Mouse (Mus musculus) kidney, postnatal 0 days (tissue): ENCODE measurements around the gene Ankrd42. TPM values are rescaled to one million over a fixed set of nuclear protein-coding genes. Genes with fewer than 3 reads are reported as not detected.

ENCODE experiments used
- ATAC-seq: fragments of 200-750 bp; cut with Nextera tagmentation; replicated peaks from 2 replicates; pipeline ENCODE4 v1.8.0; 2017; ENCODE audit warnings: low read depth, moderate number of reproducible peaks, moderate TSS enrichment, moderate library complexity; ENCODE audit not compliant: low FRiP score
- DNase-seq: peaks from one replicate; pipeline ENCODE4 v3.0.0-alpha.2; 2016; ENCODE audit warnings: low spot score
- H3K27ac ChIP-seq: fragments of 300-500 bp; sonication (generic); 2 replicates; pipeline ENCODE4 v1.5.1; 2014; ENCODE audit warnings: mild to moderate bottlenecking
- H3K27me3 ChIP-seq: fragments of 300-500 bp; sonication (generic); 2 replicates; pipeline ENCODE4 v1.6.1; 2014; ENCODE audit warnings: low read length, mixed read lengths; ENCODE audit not compliant: insufficient read depth
- H3K36me3 ChIP-seq: fragments of 300-500 bp; sonication (generic); 2 replicates; pipeline ENCODE4 v1.6.1; 2014; ENCODE audit warnings: low read length, mixed read lengths; ENCODE audit not compliant: insufficient read depth
- H3K4me1 ChIP-seq: fragments of 300-500 bp; sonication (generic); replicated peaks from 2 replicates; pipeline ENCODE4 v1.6.1; 2014; ENCODE audit warnings: antibody characterized with exemption, low read length, mixed read lengths; ENCODE audit not compliant: insufficient read depth
- H3K4me2 ChIP-seq: fragments of 300-500 bp; sonication (generic); 2 replicates; pipeline ENCODE4 v1.6.1; 2014; ENCODE audit warnings: mild to moderate bottlenecking, low read length, moderate library complexity, mixed read lengths
- H3K4me3 ChIP-seq: fragments of 300-500 bp; sonication (generic); replicated peaks from 2 replicates; pipeline ENCODE4 v1.5.1; 2014; ENCODE audit warnings: low read depth, low read length
- H3K9ac ChIP-seq: fragments of 300-500 bp; sonication (generic); 2 replicates; pipeline ENCODE4 v1.6.1; 2014; ENCODE audit warnings: low read depth, low read length
- H3K9me3 ChIP-seq: fragments of 300-500 bp; sonication (generic); replicated peaks from 2 replicates; pipeline ENCODE4 v1.6.1; 2016; ENCODE audit warnings: low read length, inconsistent platforms, mixed read lengths
- CTCF ChIP-seq: IDR thresholded peaks from 2 replicates; pipeline ENCODE4 v1.5.1; 2016; ENCODE audit warnings: antibody characterized with exemption, low read depth, mild to moderate bottlenecking, moderate library complexity
- WGBS: fragments of 180-500 bp; shearing (Covaris S2); extraction: QIAGEN DNeasy Blood & Tissue Kit; methylation state at CpG from one replicate; pipeline ENCODE4 v1.1.7; 2014; 5-methylcytosine and 5-hydroxymethylcytosine counted together
- polyA plus RNA-seq: library from polyadenylated mRNA; unstranded; fragments of >200 nt; fragmentation: Nextera tagmentation; extraction: Ambion mirVana; gene quantifications from 2 replicates; pipeline ENCODE4 v1.2.1, GENCODE M21; 2015

Ankrd42 gene
- polyA plus RNA-seq, 1 experiment from 2014 or later: 4.5 TPM

GRCm38 (mm10) chr7:92666274-92666820 lies 29.4 kb upstream of the Ankrd42 start:
- Histone ChIP-seq H3K27me3 (no peaks in the 10 kb centered on the region), H3K4me3 (no peak overlapping the region; the same call in 1 of the 2 replicates), H3K9ac (no peak overlapping the region), H3K4me2 (peak overlapping the region; percentile 74; the same call in 1 of the 2 replicates), H3K9me3 (no peaks in the 10 kb centered on the region), H3K4me1 (peaks cover 14% of the 10 kb centered on the region), H3K36me3 (peaks cover 6% of the 10 kb centered on the region; the same call in 1 of the 2 replicates), H3K27ac (no peak overlapping the region)
- ATAC-seq (no peak), DNase-seq (no peak)
- WGBS: 74% methylated on average over 7 of the region's 7 CpGs
- TF ChIP-seq CTCF: no peak

DNA sequence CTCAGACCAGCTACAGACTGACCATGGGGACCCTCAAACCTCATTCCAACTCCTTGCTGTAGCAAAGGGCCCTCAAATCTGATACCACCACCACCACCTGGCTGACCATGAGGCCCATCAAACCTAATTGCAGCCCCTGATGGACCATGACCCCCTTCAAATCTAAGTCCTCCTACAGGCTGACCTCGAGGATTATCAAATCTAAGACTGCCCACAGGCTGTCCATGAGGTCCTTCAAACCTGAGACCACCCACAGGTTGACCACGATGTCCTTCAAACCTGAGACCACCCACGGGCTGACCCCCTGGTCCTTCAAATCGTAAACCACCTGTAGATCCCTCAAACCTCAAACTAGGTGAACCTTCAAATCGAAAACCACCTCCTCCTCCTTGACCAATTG lies 21.1 kb upstream of the Ankrd42 start:
- H3K4me2 ChIP-seq: no peak overlapping the region
- no peak for TF ChIP-seq CTCF
- H3K4me3 ChIP-seq: no peak overlapping the region
- ATAC-seq (no peak), DNase-seq (no peak)
- no peak overlapping the region for H3K27ac ChIP-seq
- no peak overlapping the region for H3K9ac ChIP-seq
- no peaks in the 10 kb centered on the region for H3K4me1 ChIP-seq
- peaks cover 42% of the 10 kb centered on the region for H3K36me3 ChIP-seq
- 97% methylated on average over 5 of the region's 5 CpGs for WGBS
- H3K9me3 ChIP-seq: no peaks in the 10 kb centered on the region
- H3K27me3 ChIP-seq: no peaks in the 10 kb centered on the region

GRCm38 (mm10) chr7:92656386-92656785 lies 19.4 kb upstream of the Ankrd42 start:
- Histone ChIP-seq H3K36me3 (peaks cover 36% of the 10 kb centered on the region), H3K4me3 (no peak overlapping the region), H3K27ac (no peak overlapping the region), H3K9ac (no peak overlapping the region), H3K27me3 (no peaks in the 10 kb centered on the region), H3K9me3 (no peaks in the 10 kb centered on the region), H3K4me1 (no peaks in the 10 kb centered on the region), H3K4me2 (no peak overlapping the region)
- DNase-seq (no peak), ATAC-seq (no peak)
- no peak for TF ChIP-seq CTCF
- 89% methylated on average over 2 of the region's 2 CpGs for WGBS

GRCm38 (mm10) chr7:92653329-92653728 lies 16.4 kb upstream of the Ankrd42 start:
- no peak for TF ChIP-seq CTCF
- H3K36me3 ChIP-seq: peaks cover 16% of the 10 kb centered on the region
- no peak overlapping the region for H3K9ac ChIP-seq
- H3K27me3 ChIP-seq: no peaks in the 10 kb centered on the region
- ATAC-seq (no peak), DNase-seq (no peak)
- H3K4me1 ChIP-seq: no peaks in the 10 kb centered on the region
- no peaks in the 10 kb centered on the region for H3K9me3 ChIP-seq
- no peak overlapping the region for H3K4me2 ChIP-seq
- H3K4me3 ChIP-seq: no peak overlapping the region
- no peak overlapping the region for H3K27ac ChIP-seq
- WGBS: 82% methylated on average over 1 of the region's 1 CpGs

- Histone ChIP-seq H3K27ac (no peak overlapping the region), H3K4me1 (no peaks in the 10 kb centered on the region), H3K27me3 (no peaks in the 10 kb centered on the region), H3K4me2 (no peak overlapping the region), H3K9me3 (no peaks in the 10 kb centered on the region), H3K9ac (no peak overlapping the region), H3K4me3 (no peak overlapping the region), H3K36me3 (peaks cover 25% of the 10 kb centered on the region)
- no peak for DNase-seq
- TF ChIP-seq CTCF: no peak
- ATAC-seq: no peak
- 83% methylated on average over 7 of the region's 7 CpGs for WGBS
Observed at GRCm38 (mm10) chr7:92647790-92648189, 10.8 kb upstream of the Ankrd42 start.

GRCm38 (mm10) chr7:92642358-92642757 lies 5.4 kb upstream of the Ankrd42 start:
- Histone ChIP-seq H3K27me3 (no peaks in the 10 kb centered on the region), H3K4me3 (no peak overlapping the region), H3K27ac (no peak overlapping the region), H3K4me2 (no peak overlapping the region), H3K4me1 (no peaks in the 10 kb centered on the region), H3K9ac (no peak overlapping the region), H3K36me3 (peaks cover 17% of the 10 kb centered on the region), H3K9me3 (no peaks in the 10 kb centered on the region)
- no peak for TF ChIP-seq CTCF
- no peak for ATAC-seq
- no peak for DNase-seq

DNA sequence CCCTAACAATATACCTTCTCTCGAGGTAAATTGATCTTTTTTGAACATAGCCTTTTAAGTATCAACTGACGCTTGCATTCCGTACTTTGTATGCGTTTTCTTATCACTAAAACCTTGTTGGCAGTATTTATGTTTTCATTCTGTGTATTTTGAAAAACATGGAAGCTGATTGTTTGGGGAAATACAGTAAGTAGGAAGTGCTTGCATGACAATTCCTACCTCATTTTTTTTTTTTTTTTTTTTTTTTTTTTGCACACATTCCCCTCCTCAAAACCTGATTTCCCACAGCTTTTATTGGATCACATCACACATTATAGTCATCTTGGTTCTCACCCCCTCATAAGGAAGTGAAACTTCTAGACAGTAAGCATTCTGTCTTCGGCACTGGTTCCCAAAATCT lies 1.1 kb upstream of the Ankrd42 start:
- WGBS: 88% methylated on average over 5 of the region's 5 CpGs
- no peaks in the 10 kb centered on the region for H3K27me3 ChIP-seq
- H3K36me3 ChIP-seq: no peaks in the 10 kb centered on the region
- DNase-seq (no peak), ATAC-seq (no peak)
- H3K4me3 ChIP-seq: peak overlapping the region; percentile 75; the same call in 1 of the 2 replicates
- TF ChIP-seq CTCF: no peak
- no peaks in the 10 kb centered on the region for H3K9me3 ChIP-seq
- 0 out of 2 replicates have a peak, but pooled peaks cover 3% of the 10 kb centered on the region for H3K4me1 ChIP-seq
- no peak overlapping the region for H3K27ac ChIP-seq
- peak overlapping the region; percentile 83 for H3K4me2 ChIP-seq
- H3K9ac ChIP-seq: peak overlapping the region; percentile 76; the same call in 1 of the 2 replicates
